Mouse (Mus musculus): ENCODE measurements at regions not wholly inside any gene's neighbourhood (a gene's known extent, or its start where the extent isn't known, plus 50 kb on each side); places are given as distances from the start of the nearest gene placed in this dataset.

DNA sequence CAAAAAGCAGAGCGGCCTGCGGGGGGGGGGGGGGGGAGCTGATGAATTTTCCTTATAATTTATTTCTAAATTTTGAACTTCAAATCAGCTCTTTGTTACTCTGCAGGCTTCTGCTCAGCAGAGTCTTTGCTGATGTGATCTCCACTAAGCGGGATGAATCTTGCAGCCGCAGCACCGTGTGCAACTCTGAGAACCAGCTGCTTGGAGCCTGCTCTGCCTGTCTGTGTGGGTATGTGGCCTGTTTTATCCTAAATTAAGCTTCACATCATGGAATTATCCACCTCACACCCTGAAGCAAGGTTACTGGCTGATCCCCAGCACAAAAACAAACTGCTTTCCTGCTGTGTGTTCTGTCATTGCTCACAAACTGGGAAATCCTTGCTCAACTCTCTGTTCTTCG, 102.0 kb downstream of the Otud1 start:
- H3K36me3 ChIP-seq (replicated peaks; ENCODE audit: control insufficient read depth, insufficient read depth, low read depth): no peaks in the 10 kb centered on the region
- H3K9ac ChIP-seq (replicated peaks): no peak overlapping the region
- no peaks in the 10 kb centered on the region for H3K4me1 ChIP-seq (replicated peaks; ENCODE audit: control insufficient read depth in 2 of 2, insufficient read depth in 2 of 2, low read length in 1 of 2)
- H3K4me2 ChIP-seq (ENCODE audit: low read depth): no peak overlapping the region
- TF ChIP-seq CTCF (IDR thresholded peaks at IDR 0.05; ENCODE audit: low read depth): no peak
- TF ChIP-seq EP300 (IDR thresholded peaks at IDR 0.05; ENCODE audit: low read depth): no peak
- 66% methylated on average over 6 of the region's 6 CpGs for WGBS (ENCODE audit: insufficient replicate concordance)
- ATAC-seq (ENCODE audit: insufficient read depth) (no peak), DNase-seq (ENCODE audit: low read depth in 3 of 3, low spot score in 3 of 3) (no peak)
- H3K4me3 ChIP-seq (ENCODE audit: insufficient read depth in 1 of 2, low read depth in 2 of 2, low read length in 2 of 2): no peak overlapping the region
- H3K9me3 ChIP-seq (ENCODE audit: control insufficient read depth, low read length): no peaks in the 10 kb centered on the region
- no peaks in the 10 kb centered on the region for H3K27me3 ChIP-seq (ENCODE audit: control insufficient read depth, insufficient read depth, low read length)
- H3K27ac ChIP-seq: no peak overlapping the region

DNA sequence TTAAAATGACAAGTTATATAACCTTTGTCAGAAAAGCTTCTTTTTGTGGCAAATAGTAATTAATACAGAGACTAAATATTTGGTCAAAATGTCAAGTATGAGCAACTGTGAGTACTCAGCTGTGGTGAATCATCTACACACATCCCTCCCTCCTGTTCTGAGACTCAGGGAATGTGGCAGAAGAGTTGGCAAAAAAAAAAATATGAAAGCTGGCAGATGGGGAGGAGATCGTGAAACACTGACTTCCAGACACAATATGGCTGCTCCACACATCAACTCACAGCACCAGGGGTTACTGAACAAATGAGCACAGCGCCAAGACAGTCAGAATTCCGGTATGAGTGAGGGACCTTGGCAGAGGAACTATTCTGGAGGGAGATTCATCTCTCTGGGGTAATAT, 105.4 kb downstream of the Otud1 start:
- WGBS (ENCODE audit: insufficient replicate concordance): 58% methylated on average over 3 of the region's 3 CpGs
- Histone ChIP-seq H3K9ac (replicated peaks) (no peak overlapping the region), H3K9me3 (ENCODE audit: control insufficient read depth, low read length) (no peaks in the 10 kb centered on the region), H3K36me3 (replicated peaks; ENCODE audit: control insufficient read depth, insufficient read depth, low read depth) (no peaks in the 10 kb centered on the region), H3K4me2 (ENCODE audit: low read depth) (no peak overlapping the region), H3K27me3 (ENCODE audit: control insufficient read depth, insufficient read depth, low read length) (no peaks in the 10 kb centered on the region), H3K4me3 (ENCODE audit: insufficient read depth in 1 of 2, low read depth in 2 of 2, low read length in 2 of 2) (no peak overlapping the region), H3K27ac (no peak overlapping the region), H3K4me1 (replicated peaks; ENCODE audit: control insufficient read depth in 2 of 2, insufficient read depth in 2 of 2, low read length in 1 of 2) (no peaks in the 10 kb centered on the region)
- ATAC-seq (ENCODE audit: insufficient read depth) (no peak), DNase-seq (ENCODE audit: low read depth in 3 of 3, low spot score in 3 of 3) (no peak)
- TF ChIP-seq EP300 (IDR thresholded peaks at IDR 0.05; ENCODE audit: low read depth): no peak
- TF ChIP-seq CTCF (IDR thresholded peaks at IDR 0.05; ENCODE audit: low read depth): no peak

DNA sequence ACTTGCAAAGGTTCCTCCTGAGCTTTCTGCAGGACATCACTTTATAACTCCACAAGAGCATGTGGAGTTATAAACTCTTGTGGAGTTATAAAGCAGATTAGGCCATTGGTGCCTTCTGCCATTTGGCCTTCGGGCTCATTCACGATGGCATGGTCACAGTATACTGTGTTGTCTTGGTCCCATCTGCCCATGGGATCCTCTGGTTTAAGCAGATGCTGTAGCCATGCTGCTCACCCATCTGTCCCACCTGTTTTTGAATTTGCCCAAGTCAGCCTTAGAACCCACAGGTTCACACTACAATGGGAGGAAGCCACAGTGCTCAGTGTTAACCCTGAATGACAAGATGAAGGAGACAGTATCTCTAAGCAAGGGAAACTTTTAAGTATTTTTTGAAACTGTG, 124.7 kb upstream of the Etl4 start:
- DNase-seq (ENCODE audit: low read depth in 3 of 3, low spot score in 3 of 3): no peak
- Histone ChIP-seq H3K36me3 (replicated peaks; ENCODE audit: control insufficient read depth, insufficient read depth, low read depth) (no peaks in the 10 kb centered on the region), H3K9ac (replicated peaks) (no peak overlapping the region), H3K27ac (no peak overlapping the region), H3K4me2 (ENCODE audit: low read depth) (no peak overlapping the region), H3K9me3 (ENCODE audit: control insufficient read depth, low read length) (no peaks in the 10 kb centered on the region), H3K4me3 (ENCODE audit: insufficient read depth in 1 of 2, low read depth in 2 of 2, low read length in 2 of 2) (no peak overlapping the region), H3K27me3 (ENCODE audit: control insufficient read depth, insufficient read depth, low read length) (no peaks in the 10 kb centered on the region), H3K4me1 (replicated peaks; ENCODE audit: control insufficient read depth in 2 of 2, insufficient read depth in 2 of 2, low read length in 1 of 2) (no peaks in the 10 kb centered on the region)
- 75% methylated on average over 2 of the region's 2 CpGs for WGBS (ENCODE audit: insufficient replicate concordance)
- TF ChIP-seq EP300 (IDR thresholded peaks at IDR 0.05; ENCODE audit: low read depth) (no peak), CTCF (IDR thresholded peaks at IDR 0.05; ENCODE audit: low read depth) (no peak)
- ATAC-seq (ENCODE audit: insufficient read depth): no peak

DNA sequence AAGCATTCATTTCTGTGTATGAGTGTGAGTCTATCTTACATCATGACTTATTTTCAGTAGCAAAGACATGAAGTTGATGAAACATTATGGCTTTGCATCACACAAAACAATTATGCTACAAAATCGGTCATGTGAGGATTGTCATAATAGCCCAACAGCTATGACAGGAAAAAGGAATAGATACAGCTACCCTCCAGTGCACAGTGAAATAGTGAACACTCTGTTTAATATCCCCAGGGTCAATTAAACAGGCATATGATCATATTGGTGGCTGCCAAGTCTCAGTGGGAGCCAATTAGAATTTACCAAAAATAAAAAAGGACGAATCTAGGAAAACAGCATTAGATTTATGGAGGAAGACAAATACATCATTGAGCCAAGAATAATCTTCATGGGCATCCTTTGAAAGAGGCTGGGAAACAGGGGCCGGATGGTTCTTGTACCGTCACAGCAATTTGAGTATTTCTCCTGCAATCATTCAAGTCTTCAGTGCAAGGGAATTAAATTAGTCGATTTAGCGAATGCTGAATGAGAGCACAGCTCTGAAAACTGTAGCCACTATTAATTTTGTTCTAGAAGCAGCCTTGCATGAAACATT, 123.8 kb upstream of the Etl4 start:
- no peaks in the 10 kb centered on the region for H3K36me3 ChIP-seq (replicated peaks; ENCODE audit: control insufficient read depth, insufficient read depth, low read depth)
- DNase-seq (ENCODE audit: low read depth in 3 of 3, low spot score in 3 of 3) (no peak), ATAC-seq (ENCODE audit: insufficient read depth) (no peak)
- H3K27ac ChIP-seq: no peak overlapping the region
- H3K9me3 ChIP-seq (ENCODE audit: control insufficient read depth, low read length): no peaks in the 10 kb centered on the region
- 66% methylated on average over 6 of the region's 6 CpGs for WGBS (ENCODE audit: insufficient replicate concordance)
- no peaks in the 10 kb centered on the region for H3K27me3 ChIP-seq (ENCODE audit: control insufficient read depth, insufficient read depth, low read length)
- no peak overlapping the region for H3K4me3 ChIP-seq (ENCODE audit: insufficient read depth in 1 of 2, low read depth in 2 of 2, low read length in 2 of 2)
- no peak overlapping the region for H3K4me2 ChIP-seq (ENCODE audit: low read depth)
- H3K9ac ChIP-seq (replicated peaks): no peak overlapping the region
- no peaks in the 10 kb centered on the region for H3K4me1 ChIP-seq (replicated peaks; ENCODE audit: control insufficient read depth in 2 of 2, insufficient read depth in 2 of 2, low read length in 1 of 2)
- TF ChIP-seq EP300 (IDR thresholded peaks at IDR 0.05; ENCODE audit: low read depth) (no peak), CTCF (IDR thresholded peaks at IDR 0.05; ENCODE audit: low read depth) (no peak)

DNA sequence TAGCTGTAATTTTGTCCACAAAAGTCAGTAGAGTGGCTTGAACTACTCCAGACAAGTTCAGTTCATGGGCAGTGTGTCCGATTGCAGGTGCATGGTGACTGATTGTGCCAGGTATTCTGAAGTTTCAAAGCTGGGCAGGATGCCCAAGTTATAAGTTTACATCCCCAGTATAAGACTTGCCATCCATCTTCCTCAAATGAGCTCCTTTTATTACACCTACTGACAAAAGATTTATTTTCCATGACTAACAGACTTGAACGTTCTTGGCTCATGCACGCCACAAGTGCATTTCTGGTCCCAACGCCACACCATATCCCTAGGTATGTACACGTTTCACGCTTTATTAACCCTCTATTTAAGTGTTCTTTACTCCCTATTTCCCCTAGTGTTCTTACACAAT, 117.4 kb upstream of the Etl4 start:
- no peak overlapping the region for H3K9ac ChIP-seq (replicated peaks)
- no peaks in the 10 kb centered on the region for H3K9me3 ChIP-seq (ENCODE audit: control insufficient read depth, low read length)
- H3K27ac ChIP-seq: no peak overlapping the region
- DNase-seq (ENCODE audit: low read depth in 3 of 3, low spot score in 3 of 3): no peak
- no peak for ATAC-seq (ENCODE audit: insufficient read depth)
- H3K27me3 ChIP-seq (ENCODE audit: control insufficient read depth, insufficient read depth, low read length): no peaks in the 10 kb centered on the region
- TF ChIP-seq EP300 (IDR thresholded peaks at IDR 0.05; ENCODE audit: low read depth) (no peak), CTCF (IDR thresholded peaks at IDR 0.05; ENCODE audit: low read depth) (no peak)
- no peak overlapping the region for H3K4me3 ChIP-seq (ENCODE audit: insufficient read depth in 1 of 2, low read depth in 2 of 2, low read length in 2 of 2)
- 61% methylated on average over 6 of the region's 6 CpGs for WGBS (ENCODE audit: insufficient replicate concordance)
- no peak overlapping the region for H3K4me2 ChIP-seq (ENCODE audit: low read depth)
- H3K36me3 ChIP-seq (replicated peaks; ENCODE audit: control insufficient read depth, insufficient read depth, low read depth): no peaks in the 10 kb centered on the region
- H3K4me1 ChIP-seq (replicated peaks; ENCODE audit: control insufficient read depth in 2 of 2, insufficient read depth in 2 of 2, low read length in 1 of 2): no peaks in the 10 kb centered on the region
